Mouse (Mus musculus) forebrain, embryonic 12.5 days (tissue): ENCODE data around the gene Gja5. TPM values are rescaled to one million over a fixed set of nuclear protein-coding genes. Genes with fewer than 3 reads are reported as not detected.
"Not testable (repeated sequence)": the region's sequence is repeated elsewhere in the genome, so short reads cannot be mapped to it uniquely, and the experiment has no call there.

Experiments used
- ATAC-seq: fragments of 200-750 bp; cut with Nextera tagmentation; 2 replicates; pipeline ENCODE4 v1.8.0; 2017; ENCODE audit warnings: moderate TSS enrichment; ENCODE audit not compliant: low FRiP score
- H3K27ac ChIP-seq: fragments of 300-500 bp; sonication (generic); 2 replicates; pipeline ENCODE4 v1.5.1; 2016; ENCODE audit warnings: mild to moderate bottlenecking
- H3K27me3 ChIP-seq: fragments of 300-500 bp; sonication (generic); 2 replicates; pipeline ENCODE4 v1.6.1; 2016; ENCODE audit warnings: mild to moderate bottlenecking
- H3K36me3 ChIP-seq: fragments of 300-500 bp; sonication (generic); replicated peaks from 2 replicates; pipeline ENCODE4 v1.6.1; 2016; ENCODE audit warnings: mild to moderate bottlenecking
- H3K4me1 ChIP-seq: fragments of 300-500 bp; sonication (generic); 2 replicates; pipeline ENCODE4 v1.6.1; 2016
- H3K4me2 ChIP-seq: fragments of 300-500 bp; sonication (generic); 2 replicates; pipeline ENCODE4 v1.6.1; 2016; ENCODE audit warnings: mild to moderate bottlenecking, moderate library complexity
- H3K4me3 ChIP-seq: fragments of 300-500 bp; sonication (generic); replicated peaks from 2 replicates; pipeline ENCODE4 v1.5.1; 2016; ENCODE audit warnings: mild to moderate bottlenecking
- H3K9ac ChIP-seq: fragments of 300-500 bp; sonication (generic); 2 replicates; pipeline ENCODE4 v1.6.1; 2016; ENCODE audit warnings: mild to moderate bottlenecking
- H3K9me3 ChIP-seq: fragments of 300-500 bp; sonication (generic); 2 replicates; pipeline ENCODE4 v1.6.1; 2016
- WGBS: fragments of 180-500 bp; shearing (Covaris S2); methylation state at CpG from one replicate; pipeline ENCODE4 v1.1.7; 2016; 5-methylcytosine and 5-hydroxymethylcytosine counted together
- polyA plus RNA-seq: library from polyadenylated mRNA; unstranded; fragments of >200 nt; fragmentation: Nextera tagmentation; extraction: Ambion mirVana; gene quantifications from 2 replicates; pipeline ENCODE4 v1.2.1, GENCODE M21; 2016

The Gja5 gene
- polyA plus RNA-seq, 1 experiment from 2014 or later = 2.9 TPM

- WGBS = 85% methylated on average over 5 of the region's 5 CpGs
- Histone ChIP-seq H3K27ac (no peak overlapping the region), H3K36me3 (no peaks in the 10 kb centered on the region), H3K4me2 (no peak overlapping the region), H3K4me3 (no peak overlapping the region), H3K9me3 (0 out of 2 replicates have a peak, but pooled peaks cover 7% of the 10 kb centered on the region), H3K4me1 (no peaks in the 10 kb centered on the region), H3K9ac (no peak overlapping the region), H3K27me3 (no peaks in the 10 kb centered on the region)
- ATAC-seq = no peak
These were observed 177.7 kb downstream of the Gja5 start for GRCm38 (mm10) chr3:97082156-97082555.

- Histone ChIP-seq H3K27me3 (no peaks in the 10 kb centered on the region), H3K4me1 (no peaks in the 10 kb centered on the region), H3K4me3 (no peak overlapping the region), H3K4me2 (no peak overlapping the region), H3K27ac (no peak overlapping the region), H3K9me3 (0 out of 2 replicates have a peak, but pooled peaks cover 7% of the 10 kb centered on the region), H3K9ac (no peak overlapping the region), H3K36me3 (no peaks in the 10 kb centered on the region)
- no peak for ATAC-seq
- 74% methylated on average over 4 of the region's 4 CpGs for WGBS
These were observed 182.8 kb downstream of the Gja5 start for GRCm38 (mm10) chr3:97087326-97087725.

GRCm38 (mm10) chr3:97088291-97088690 lies 183.8 kb downstream of the Gja5 start:
- H3K27ac ChIP-seq, H3K9me3 ChIP-seq, H3K9ac ChIP-seq, H3K4me3 ChIP-seq, ATAC-seq, H3K36me3 ChIP-seq, H3K27me3 ChIP-seq, H3K4me2 ChIP-seq, H3K4me1 ChIP-seq: not testable (repeated sequence)
- 78% methylated on average over 4 of the region's 4 CpGs for WGBS

- not testable (repeated sequence) for H3K4me3 ChIP-seq, H3K4me2 ChIP-seq, H3K9me3 ChIP-seq, ATAC-seq, H3K36me3 ChIP-seq, H3K27me3 ChIP-seq, H3K9ac ChIP-seq, H3K4me1 ChIP-seq, H3K27ac ChIP-seq
- 92% methylated on average over 7 of the region's 7 CpGs for WGBS
These were observed 187.5 kb downstream of the Gja5 start for GRCm38 (mm10) chr3:97091971-97092370.

- not testable (repeated sequence) for H3K4me3 ChIP-seq, H3K9ac ChIP-seq, H3K9me3 ChIP-seq, H3K27me3 ChIP-seq, H3K4me2 ChIP-seq, ATAC-seq, H3K27ac ChIP-seq, H3K36me3 ChIP-seq
- peaks cover 12% of the 10 kb centered on the region; the same call in 1 of the 2 replicates for H3K4me1 ChIP-seq
- 80% methylated on average over 4 of the region's 4 CpGs for WGBS
These were observed 192.2 kb downstream of the Gja5 start for GRCm38 (mm10) chr3:97096664-97097063.

- Histone ChIP-seq H3K9ac (no peak overlapping the region), H3K4me2 (no peak overlapping the region), H3K9me3 (no peaks in the 10 kb centered on the region), H3K4me1 (peaks cover 12% of the 10 kb centered on the region; the same call in 1 of the 2 replicates), H3K27me3 (no peaks in the 10 kb centered on the region), H3K27ac (no peak overlapping the region), H3K36me3 (no peaks in the 10 kb centered on the region), H3K4me3 (no peak overlapping the region)
- WGBS = 77% methylated on average over 10 of the region's 10 CpGs
- no peak for ATAC-seq
These were observed 196.5 kb downstream of the Gja5 start for GRCm38 (mm10) chr3:97100784-97101641.

GRCm38 (mm10) chr3:97103946-97104345 lies 199.5 kb downstream of the Gja5 start:
- H3K4me3 ChIP-seq, H3K36me3 ChIP-seq, H3K9ac ChIP-seq, H3K27me3 ChIP-seq, H3K4me2 ChIP-seq, H3K9me3 ChIP-seq, H3K27ac ChIP-seq, ATAC-seq: not testable (repeated sequence)
- peaks cover 12% of the 10 kb centered on the region; the same call in 1 of the 2 replicates for H3K4me1 ChIP-seq
- 80% methylated on average over 3 of the region's 5 CpGs for WGBS

GRCm38 (mm10) chr3:97104696-97105430 lies 200.4 kb downstream of the Gja5 start:
- Histone ChIP-seq H3K27ac (no peak overlapping the region), H3K4me1 (peaks cover 12% of the 10 kb centered on the region; the same call in 1 of the 2 replicates), H3K9ac (no peak overlapping the region), H3K9me3 (no peaks in the 10 kb centered on the region), H3K27me3 (no peaks in the 10 kb centered on the region), H3K4me3 (no peak overlapping the region), H3K4me2 (no peak overlapping the region), H3K36me3 (no peaks in the 10 kb centered on the region)
- WGBS = 71% methylated on average over 1 of the region's 1 CpGs
- no peak for ATAC-seq

GRCm38 (mm10) chr3:97117511-97117910 lies 213.0 kb downstream of the Gja5 start:
- 91% methylated on average over 6 of the region's 6 CpGs for WGBS
- no peak for ATAC-seq

GRCm38 (mm10) chr3:97118313-97118712 lies 213.8 kb downstream of the Gja5 start:
- H3K4me2 ChIP-seq = no peak overlapping the region
- H3K4me3 ChIP-seq = no peak overlapping the region
- H3K9me3 ChIP-seq = peaks cover 6% of the 10 kb centered on the region; the same call in 1 of the 2 replicates
- no peaks in the 10 kb centered on the region for H3K27me3 ChIP-seq
- no peak for ATAC-seq
- H3K9ac ChIP-seq = no peak overlapping the region
- WGBS = 62% methylated on average over 12 of the region's 12 CpGs
- H3K4me1 ChIP-seq = no peaks in the 10 kb centered on the region
- H3K36me3 ChIP-seq = no peaks in the 10 kb centered on the region
- no peak overlapping the region for H3K27ac ChIP-seq

More at GRCm38 (mm10) chr3:97117511-97117910, 213.0 kb downstream of the Gja5 start:
- Histone ChIP-seq H3K27ac (no peak overlapping the region), H3K9ac (no peak overlapping the region), H3K4me1 (no peaks in the 10 kb centered on the region), H3K27me3 (no peaks in the 10 kb centered on the region), H3K36me3 (no peaks in the 10 kb centered on the region), H3K4me2 (no peak overlapping the region), H3K4me3 (no peak overlapping the region), H3K9me3 (peaks cover 6% of the 10 kb centered on the region; the same call in 1 of the 2 replicates)

- WGBS = 53% methylated on average over 7 of the region's 7 CpGs
These were observed 219.7 kb downstream of the Gja5 start for GRCm38 (mm10) chr3:97124193-97124592.

More at GRCm38 (mm10) chr3:97124193-97124592, 219.7 kb downstream of the Gja5 start:
- Histone ChIP-seq H3K27me3 (no peaks in the 10 kb centered on the region), H3K4me1 (no peaks in the 10 kb centered on the region), H3K27ac (no peak overlapping the region), H3K4me3 (no peak overlapping the region), H3K9ac (no peak overlapping the region), H3K9me3 (no peaks in the 10 kb centered on the region), H3K4me2 (no peak overlapping the region), H3K36me3 (no peaks in the 10 kb centered on the region)
- no peak for ATAC-seq
